Mouse (Mus musculus): ENCODE measurements around the gene Amotl1.
"Not testable (repeated sequence)": the region's sequence is repeated elsewhere in the genome, so short reads cannot be mapped to it uniquely, and the experiment has no call there.

Gene Amotl1

GRCm38 (mm10) chr9:14604363-14604762 is 40.5 kb downstream of the Amotl1 start:
- no peak for DNase-seq (ENCODE audit: low read depth, low spot score)

DNA sequence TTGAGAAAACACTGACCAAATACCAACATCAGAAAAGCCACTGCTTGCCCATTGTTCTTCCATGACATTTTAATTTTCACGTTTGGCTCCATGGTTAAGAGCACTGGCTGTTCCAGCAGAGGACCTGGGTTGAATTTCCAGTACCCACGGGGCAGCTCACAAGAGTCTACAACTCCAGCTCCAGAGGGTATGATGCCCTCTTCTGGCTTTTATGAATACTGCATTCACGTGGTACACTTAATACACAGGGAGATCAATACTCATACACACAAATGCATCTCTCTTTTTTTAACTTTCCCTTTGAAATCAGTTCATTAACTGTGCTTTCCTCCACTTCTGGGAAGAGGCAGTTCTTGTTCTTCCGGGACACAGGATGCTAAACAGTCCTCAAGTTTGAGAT is 41.4 kb downstream of the Amotl1 start:
- DNase-seq (ENCODE audit: low read depth, low spot score), result no peak

DNA sequence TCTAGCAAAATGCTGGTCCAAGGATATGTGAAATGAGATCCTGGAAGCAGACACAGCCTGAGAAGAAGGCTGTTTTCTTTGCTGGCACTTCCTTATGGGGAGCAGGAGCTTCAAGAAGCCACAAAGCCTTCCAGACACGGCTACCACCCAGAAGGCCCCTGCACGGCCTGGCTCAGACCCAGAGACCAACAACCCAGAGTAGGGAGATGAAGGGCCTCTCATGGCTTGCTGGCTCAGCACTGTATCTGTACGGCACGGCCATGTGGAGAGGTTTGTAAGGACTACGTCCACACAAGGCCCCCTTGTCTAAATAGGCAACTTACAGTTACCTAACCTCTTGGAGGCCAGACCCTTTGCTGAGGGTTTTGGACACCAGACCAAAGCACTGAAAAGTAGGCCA is 45.1 kb downstream of the Amotl1 start:
- no peak for DNase-seq (ENCODE audit: low read depth, low spot score)

- DNase-seq (ENCODE audit: low read depth, low spot score), result no peak
Measured at GRCm38 (mm10) chr9:14598157-14598556, 46.7 kb downstream of the Amotl1 start.

DNA sequence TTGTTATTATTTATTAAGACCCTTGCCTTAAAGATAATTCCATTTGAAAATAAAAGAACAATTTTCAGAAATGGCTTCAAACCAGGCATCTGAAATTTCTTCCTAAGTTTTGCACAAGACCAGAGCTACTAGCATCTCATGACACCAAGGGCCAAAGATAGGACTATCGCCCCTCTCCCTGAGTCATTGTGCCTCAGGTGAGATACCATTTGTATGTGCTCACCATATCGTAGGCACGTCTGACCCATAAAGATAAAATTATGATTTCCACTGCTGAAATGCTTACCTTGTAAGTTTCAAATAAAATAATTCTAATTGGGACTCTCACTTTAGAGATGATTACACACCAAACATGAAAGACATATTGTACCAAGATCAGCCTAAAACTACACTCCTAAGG is 47.4 kb downstream of the Amotl1 start:
- no peak for DNase-seq (ENCODE audit: low read depth, low spot score)

DNA sequence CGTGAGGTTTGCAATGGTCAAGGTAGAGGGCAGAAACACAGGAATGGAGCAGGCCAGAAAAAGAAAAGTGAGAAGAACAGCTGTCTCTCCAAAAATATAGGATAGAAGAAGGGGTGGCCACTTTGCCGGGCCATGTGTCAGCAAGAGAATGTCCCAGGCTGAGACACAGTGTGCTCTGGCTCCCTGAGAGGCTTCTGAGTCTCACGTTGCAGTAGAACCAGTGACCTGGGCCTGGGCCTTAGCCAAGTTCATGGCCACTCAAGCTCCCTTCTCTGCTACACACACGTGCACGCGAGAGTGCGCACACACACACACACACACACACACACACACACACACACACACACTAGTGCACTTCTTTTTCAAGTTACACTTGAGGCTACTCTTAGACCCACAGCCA is 48.0 kb downstream of the Amotl1 start:
- no peak for DNase-seq (ENCODE audit: low read depth, low spot score)

- DNase-seq (ENCODE audit: low read depth, low spot score), result peak; percentile 88
Measured at GRCm38 (mm10) chr9:14596427-14596826, 48.4 kb downstream of the Amotl1 start.

GRCm38 (mm10) chr9:14595893-14596292 is 49.0 kb downstream of the Amotl1 start:
- DNase-seq (ENCODE audit: low read depth, low spot score), result no peak

DNA sequence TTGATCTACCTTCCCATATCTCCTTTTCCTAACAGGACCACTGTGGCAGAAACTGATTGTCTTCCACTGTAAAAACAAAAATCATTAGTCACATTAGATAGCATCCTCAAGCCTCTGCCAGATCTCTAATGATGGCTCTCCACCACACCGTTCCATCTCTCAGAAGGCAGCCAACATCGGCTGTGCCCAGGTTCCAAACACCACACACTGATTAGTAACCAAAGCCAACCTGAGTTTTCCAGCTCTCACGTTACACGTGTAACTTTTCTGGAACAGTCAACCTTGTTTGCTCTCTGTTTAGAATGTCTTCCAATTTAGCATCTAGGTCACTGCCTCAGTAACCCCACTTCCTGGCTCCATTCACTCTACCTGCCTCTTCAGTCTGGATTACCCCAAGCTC is 51.0 kb downstream of the Amotl1 start:
- no peak for DNase-seq (ENCODE audit: low read depth, low spot score)

GRCm38 (mm10) chr9:14590666-14591065 is 54.2 kb downstream of the Amotl1 start:
- no peak for DNase-seq (ENCODE audit: low read depth, low spot score)

- DNase-seq (ENCODE audit: low read depth, low spot score), result peak; percentile 61
Measured at GRCm38 (mm10) chr9:14588690-14589089, 56.2 kb downstream of the Amotl1 start.

- no peak for DNase-seq (ENCODE audit: low read depth, low spot score)
Measured at GRCm38 (mm10) chr9:14585702-14586101, 59.2 kb downstream of the Amotl1 start.

DNA sequence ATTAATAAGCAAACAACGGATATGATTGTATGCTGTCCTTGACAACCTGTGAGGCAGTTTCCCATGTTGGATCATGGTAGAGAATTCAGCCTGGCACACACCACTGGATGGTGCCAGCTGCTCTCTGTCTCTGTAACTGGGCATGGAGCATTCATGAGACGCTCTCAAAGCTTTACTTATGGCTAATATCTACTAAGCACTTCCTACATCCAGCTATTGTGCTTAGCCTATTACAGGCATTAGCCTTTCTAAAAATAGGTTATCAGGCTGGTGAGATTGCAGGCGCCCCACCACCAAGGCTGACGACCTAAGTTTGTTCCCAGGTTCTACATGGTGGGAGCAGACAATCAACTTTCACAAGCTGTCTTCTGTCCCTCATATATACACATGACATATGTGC is 65.9 kb downstream of the Amotl1 start:
- DNase-seq (ENCODE audit: low read depth, low spot score), result no peak

- DNase-seq (ENCODE audit: low read depth, low spot score), result not testable (repeated sequence)
Measured at GRCm38 (mm10) chr9:14576359-14576758, 68.5 kb downstream of the Amotl1 start.

DNA sequence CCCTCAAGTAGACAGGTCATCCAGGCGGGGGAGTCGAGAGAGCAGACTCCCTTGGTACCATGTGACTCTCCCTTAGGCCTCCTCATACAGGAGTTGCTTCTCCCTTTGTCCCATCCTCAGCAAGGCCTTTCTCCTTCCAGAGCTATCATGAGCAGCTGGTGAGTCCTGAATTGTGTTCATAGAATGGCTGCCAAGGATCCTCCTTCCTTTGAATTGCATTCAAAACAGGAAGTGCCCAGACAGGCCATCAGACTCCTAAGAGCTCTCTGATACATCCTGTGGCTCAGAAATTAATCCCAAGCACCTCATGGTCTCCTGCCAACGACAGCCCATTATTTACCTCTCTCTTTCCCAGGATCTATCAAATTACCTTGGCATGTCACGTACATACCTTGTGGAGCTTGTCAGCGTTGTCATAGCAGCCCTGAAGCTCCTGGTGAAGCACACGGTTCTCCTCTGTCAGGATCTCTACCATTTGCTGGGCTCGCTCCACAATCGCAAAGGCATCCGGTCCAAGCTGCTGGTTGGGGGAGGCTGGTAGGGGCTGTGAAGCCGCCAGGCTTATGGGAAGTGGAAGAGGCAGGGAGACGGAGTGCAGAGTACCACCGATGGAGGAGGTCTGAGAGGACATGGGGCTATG is 70.0 kb downstream of the Amotl1 start:
- peak; percentile 50 for DNase-seq (ENCODE audit: low read depth, low spot score)

DNA sequence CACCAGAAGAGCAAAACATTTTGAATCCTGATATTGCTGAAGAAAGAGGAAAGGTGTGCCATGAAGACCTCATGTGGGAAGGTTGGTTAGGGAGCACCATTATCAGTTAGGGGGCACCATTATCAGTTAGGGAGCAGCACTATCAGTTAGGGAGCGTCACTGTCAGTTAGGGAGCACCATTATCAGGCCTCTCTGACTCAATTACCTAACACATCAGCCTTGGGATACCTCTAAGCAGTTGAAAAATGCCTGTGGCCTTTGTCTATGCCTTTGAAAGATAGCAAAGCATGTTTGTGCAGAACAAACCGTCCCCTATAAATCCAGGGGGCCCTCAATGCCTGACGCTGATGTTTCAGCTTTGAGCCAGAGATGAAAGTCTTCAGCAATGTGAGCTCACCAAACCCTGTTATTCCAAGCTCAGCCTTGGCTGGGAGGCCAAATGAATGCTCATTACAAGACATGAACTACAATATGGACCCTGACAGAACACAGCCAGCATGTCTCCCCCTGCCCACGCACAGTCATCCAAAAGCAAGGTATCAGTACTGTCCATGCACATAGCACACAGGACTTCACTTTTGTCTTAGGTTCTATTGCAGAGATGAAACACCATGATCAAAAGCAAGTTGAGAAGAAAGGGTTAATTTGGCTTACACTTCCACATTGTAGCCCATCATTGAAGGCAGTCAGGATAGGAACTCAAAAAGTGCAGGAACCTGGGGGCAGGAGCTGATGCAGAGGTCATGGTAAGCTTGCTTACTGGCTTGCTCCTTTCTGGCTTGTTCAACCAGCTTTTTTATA is 75.5 kb downstream of the Amotl1 start:
- no peak for DNase-seq (ENCODE audit: low read depth, low spot score)

DNA sequence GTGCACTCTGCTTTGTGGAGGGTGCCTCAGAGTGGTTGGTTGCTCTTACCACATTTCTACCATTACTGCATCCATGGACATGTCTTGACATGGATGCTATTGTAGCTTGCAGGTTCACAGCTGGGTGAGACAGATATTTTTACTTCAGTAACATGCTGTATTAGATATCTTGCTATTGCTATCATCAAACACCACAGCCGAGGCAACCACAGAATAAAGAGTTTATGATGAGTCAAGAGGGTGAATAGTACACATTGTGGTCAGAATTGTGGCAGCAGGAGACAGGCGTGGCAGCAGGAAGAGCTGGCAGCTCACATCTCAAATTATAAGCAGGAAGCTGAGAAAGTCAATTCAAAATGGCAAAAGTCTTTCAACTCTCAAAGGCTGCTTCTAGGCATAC is 76.4 kb downstream of the Amotl1 start:
- DNase-seq (ENCODE audit: low read depth, low spot score), result no peak

DNA sequence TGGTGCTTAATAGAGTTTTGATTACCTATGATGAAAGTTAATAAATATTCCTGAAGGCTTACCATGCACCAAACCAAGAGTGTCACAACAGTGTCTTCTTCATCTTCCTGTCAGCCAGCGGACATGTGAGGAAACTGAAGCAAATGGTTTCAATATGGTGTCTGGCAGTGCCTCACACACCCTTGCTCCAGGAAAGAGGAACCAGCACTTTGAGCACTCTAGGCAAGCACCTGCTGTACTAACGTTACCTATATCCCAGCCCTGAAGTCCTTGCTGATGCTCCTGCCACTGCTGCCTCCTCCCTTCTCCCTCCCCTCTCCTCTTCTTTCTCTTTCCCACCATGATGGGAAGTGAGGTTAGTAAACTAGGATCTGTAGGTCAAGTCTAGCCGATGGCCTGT is 80.4 kb downstream of the Amotl1 start:
- no peak for DNase-seq (ENCODE audit: low read depth, low spot score)

- no peak for DNase-seq (ENCODE audit: low read depth, low spot score)
Measured at GRCm38 (mm10) chr9:14563351-14563750, 81.5 kb downstream of the Amotl1 start.

DNA sequence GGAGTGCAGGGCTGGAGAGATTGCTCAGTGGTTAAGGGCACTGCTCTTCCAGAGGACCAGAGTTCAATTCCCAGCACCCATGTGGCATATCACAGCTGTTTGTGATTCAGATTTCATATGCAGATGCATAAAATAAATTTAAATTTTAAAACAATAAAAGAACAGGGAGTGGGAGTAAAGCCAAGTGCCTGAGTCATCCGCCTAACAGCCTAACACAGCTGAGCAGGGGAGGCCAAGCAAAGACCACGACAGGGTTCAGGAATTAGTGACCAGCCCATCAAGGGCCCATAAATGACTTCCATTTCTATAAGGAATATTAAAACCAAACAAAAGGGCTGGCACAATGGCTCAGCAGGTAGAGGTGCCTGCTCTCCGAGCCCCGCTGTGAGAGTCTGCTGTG is 84.3 kb downstream of the Amotl1 start:
- no peak for DNase-seq (ENCODE audit: low read depth, low spot score)

GRCm38 (mm10) chr9:14559996-14560395 is 84.9 kb downstream of the Amotl1 start:
- peak; percentile 53 for DNase-seq (ENCODE audit: low read depth, low spot score)

- DNase-seq (ENCODE audit: low read depth, low spot score), result peak; percentile 91
Measured at GRCm38 (mm10) chr9:14559430-14559829, 85.4 kb downstream of the Amotl1 start.

- DNase-seq (ENCODE audit: low read depth, low spot score), result no peak
Measured at GRCm38 (mm10) chr9:14558332-14558731, 86.5 kb downstream of the Amotl1 start.

Data from brain, adult 2 months (tissue).